Mouse (Mus musculus) gastrocnemius, adult 18-20 months (tissue): ENCODE data around the gene Gli1. TPM values are rescaled to one million over a fixed set of nuclear protein-coding genes. Genes with fewer than 3 reads are reported as not detected.

ENCODE experiments used
- DNase-seq: peaks from one replicate; pipeline ENCODE4 v3.0.0; 2021; ENCODE audit warnings: low spot score
- total RNA-seq, 2 experiments: library from RNA; stranded (reverse); gene quantifications; 2 replicates each; pipeline ENCODE4 v1.2.3; 2021

The Gli1 gene
- total RNA-seq, 2 experiments from 2014 or later, result 0.41 to 0.74 TPM

GRCm38 (mm10) chr10:127293590-127294113 lies 48.1 kb downstream of the Gli1 start:
- DNase-seq, result no peak

DNA sequence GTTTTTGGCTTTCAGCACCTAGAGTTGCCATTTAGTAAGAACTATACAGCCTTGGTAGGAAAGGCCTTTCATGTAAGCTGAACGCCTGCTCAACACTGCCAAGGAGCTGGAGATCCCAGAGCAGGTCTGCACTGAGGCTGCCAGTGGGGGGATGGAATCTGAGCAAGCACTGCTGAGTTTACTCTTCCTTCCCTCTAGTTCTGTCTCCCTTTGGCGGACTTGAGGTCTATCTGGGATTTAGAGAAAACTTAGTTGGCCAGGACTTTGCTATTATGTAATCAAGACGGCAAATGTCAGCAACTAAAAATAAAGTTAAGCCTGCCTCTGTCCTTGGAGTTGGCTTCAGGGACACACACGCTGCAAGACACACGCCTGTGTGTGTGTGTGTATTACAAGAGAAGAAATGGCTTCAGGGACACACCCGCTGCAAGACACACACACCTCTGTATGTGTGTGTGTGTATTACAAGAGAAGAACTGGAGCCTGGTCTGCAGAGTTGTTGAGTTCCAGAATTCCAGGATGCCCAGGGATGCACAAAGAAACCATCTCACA lies 48.7 kb downstream of the Gli1 start:
- DNase-seq, result peak; percentile 66

GRCm38 (mm10) chr10:127291881-127292638 lies 49.7 kb downstream of the Gli1 start:
- no peak for DNase-seq

DNA sequence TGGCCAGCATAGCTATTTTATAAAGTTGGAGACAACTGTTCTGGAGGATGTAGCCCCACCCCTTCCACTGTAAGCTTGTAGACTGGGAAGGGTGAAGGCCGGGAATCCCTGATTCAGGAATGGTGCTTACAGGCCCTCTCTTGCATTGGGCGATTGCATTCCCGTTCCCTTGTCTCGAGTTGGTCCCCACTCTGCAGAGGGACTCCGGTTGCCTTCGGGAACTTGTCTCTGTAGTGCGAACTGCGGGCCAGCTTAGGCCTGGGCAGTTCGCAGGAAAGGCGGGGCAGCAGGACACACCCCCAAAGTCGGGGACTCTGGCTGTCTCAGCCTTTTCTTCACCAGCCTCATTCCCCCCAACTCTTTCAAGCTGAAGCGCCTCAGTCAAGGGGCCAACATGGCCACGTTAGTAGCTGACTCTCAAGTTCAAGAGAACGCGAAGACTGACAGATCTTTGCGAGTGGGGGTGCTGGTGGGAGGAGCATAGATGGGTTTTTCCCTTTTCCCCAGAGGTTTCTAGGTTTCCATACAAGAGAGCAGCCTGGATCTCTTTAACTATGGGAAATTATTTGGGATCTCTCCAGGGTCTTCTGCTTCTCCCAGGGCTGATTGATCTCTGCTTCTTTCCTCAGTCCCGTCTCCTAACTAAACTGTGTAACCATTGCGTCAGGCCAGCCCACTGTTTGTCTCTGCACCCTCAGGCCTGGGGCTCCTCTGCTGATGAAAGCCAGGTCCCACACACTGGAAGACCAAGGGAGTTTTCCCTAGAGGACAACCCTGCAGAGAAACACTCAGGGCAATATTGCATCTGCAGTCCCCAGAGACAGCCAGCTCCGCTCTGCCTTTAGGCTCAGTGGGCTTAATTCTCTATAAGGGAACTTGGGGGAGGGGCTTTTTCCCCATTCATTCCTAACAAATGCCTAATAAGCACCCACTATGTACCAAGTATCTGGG lies 50.6 kb downstream of the Gli1 start:
- DNase-seq, result peak; percentile 70

DNA sequence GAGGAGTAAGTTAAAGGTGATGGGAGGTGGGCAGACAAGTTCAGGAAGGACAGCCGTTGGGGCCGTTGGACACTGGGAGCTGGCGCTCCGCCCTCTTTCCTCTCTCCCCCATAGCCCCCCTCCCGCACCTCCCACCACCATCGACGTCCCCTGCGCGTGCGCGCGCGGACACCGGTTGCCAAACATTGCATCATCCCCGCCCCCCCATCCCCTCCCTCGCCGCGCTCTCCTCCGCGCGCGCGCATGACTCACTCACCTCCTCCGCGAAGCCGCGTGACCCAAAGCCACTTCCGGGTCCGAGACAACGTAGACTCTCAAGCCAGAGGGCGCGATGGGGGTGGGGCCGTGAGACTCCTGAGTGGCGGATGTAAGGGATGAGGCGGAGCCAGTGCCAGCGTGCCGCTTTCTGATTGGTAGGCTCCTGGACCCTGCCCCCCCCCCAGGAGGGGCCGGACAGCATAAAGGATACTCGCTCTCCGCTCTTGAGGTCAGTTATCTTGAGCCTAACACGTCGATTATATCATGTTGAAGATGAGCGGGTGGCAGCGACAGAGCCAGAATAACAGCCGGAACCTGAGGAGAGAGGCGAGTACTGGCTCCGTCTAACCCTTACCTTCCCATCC lies 51.4 kb downstream of the Gli1 start:
- peak; percentile 100 for DNase-seq

- peak; percentile 71 for DNase-seq
These were observed 52.1 kb downstream of the Gli1 start for GRCm38 (mm10) chr10:127289573-127290191.

DNA sequence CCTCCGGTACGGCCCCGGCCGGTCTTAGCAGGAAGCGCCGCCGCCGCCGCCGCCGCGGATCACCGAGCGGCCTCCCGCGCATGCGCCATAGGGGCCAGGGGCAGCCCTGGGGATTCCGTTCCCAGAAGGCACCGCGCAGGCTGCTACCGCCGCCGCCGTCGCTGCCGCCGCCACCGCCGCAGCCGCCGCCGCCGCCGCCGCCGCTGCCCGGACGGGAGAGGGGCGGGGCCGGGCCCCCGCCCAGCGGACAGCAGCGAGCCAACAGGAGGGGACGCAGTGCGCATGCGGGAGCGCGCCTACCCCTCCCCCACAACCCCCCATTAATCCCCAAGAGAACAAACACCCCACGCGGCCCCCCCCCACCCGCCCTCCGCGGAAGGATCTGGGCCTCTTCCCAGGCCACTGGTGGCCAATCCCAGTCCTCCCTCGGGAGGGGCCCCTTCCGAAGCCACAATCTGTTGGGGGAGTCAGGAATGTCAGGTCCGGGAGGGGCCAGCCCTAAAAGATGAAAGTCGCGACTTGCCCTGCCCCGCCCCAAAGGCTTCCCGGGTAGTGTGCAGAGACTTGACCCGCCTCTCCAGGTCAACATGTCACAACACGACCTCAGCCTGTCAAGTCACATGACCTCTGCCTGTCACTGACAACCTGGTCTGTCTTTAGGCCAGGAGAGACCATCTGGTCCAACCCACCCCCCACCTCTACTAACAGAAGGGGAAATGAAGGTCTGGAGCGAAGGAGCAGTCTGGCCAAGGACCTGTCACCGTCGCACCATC lies 52.8 kb downstream of the Gli1 start, which contains the start of gene Mbd6:
Gene Mbd6, minus strand, starts transcription at position 219 of the 773 bp plus-strand sequence.
- DNase-seq, result peak; percentile 89

DNA sequence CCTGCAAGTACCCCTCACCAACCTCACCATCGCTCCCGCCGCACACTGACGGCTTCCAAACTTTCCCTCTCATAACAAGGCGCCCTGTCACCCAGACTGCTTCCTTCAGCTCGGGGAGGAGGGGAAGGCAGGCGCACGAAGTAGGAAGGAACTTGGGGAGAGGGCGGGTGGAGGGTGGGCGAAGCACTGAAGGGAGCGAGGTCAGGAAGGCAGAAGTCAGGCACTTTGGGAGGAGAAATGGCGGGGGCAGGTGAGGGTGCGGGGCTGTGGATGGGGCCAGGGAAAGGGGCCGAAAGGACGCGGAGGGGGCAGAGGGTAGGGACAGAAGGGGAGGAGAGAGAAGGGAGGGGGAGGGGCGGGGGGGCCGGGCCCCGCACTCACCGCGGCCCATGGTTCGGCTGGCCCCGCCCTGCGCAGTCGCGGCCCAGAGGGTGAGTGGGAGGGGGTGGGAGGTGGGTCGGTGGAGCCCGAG lies 53.4 kb downstream of the Gli1 start:
- peak; percentile 42 for DNase-seq

- peak; percentile 26 for DNase-seq
These were observed 53.9 kb downstream of the Gli1 start for GRCm38 (mm10) chr10:127287936-127288293.

- DNase-seq, result no peak
These were observed 54.4 kb downstream of the Gli1 start for GRCm38 (mm10) chr10:127287271-127287935.

DNA sequence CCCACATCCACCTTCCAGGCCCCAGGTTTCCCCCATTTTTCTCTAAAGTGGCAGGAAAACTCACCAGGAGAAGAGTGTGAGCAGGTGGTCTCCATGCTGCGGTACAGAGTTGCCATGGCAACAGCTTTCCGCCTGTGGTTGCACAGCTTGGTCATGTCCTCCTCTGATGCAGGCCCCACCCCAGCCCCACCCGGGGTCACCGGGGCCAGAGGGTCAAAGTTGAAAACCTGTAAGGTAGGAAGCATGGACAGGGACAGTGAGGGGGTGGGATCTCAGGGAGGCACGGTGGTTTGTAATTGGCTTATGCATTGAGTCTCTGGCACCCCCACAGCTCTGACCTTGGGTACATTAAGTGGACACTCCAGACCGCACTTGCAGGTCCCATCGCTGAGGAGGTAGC lies 55.0 kb downstream of the Gli1 start:
- no peak for DNase-seq

- no peak for DNase-seq
These were observed 55.6 kb downstream of the Gli1 start for GRCm38 (mm10) chr10:127286194-127286593.

DNA sequence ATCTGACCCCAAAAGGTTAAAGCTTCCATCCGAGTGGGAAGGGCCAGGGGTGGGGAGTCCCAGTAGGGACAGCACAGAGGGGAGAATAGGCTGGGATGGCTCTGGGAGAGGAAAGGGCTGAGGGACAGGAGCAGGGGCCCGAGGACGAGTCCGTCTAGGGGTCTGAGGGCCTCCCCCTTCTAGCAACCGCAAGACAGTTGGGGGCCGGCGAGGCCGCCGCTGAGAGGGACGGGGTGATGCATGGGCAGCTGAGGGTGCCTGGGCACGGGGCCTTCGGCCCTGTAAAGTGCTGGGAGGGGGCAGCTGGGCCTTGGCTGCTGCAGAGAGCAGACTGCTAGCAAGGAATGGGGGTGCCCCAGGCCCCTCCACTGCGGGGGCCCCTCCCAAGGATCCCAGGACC lies 56.1 kb downstream of the Gli1 start:
- no peak for DNase-seq

- no peak for DNase-seq
These were observed 56.9 kb downstream of the Gli1 start for GRCm38 (mm10) chr10:127284724-127285500.

- DNase-seq, result no peak
These were observed 57.6 kb downstream of the Gli1 start for GRCm38 (mm10) chr10:127284105-127284622.

- DNase-seq, result no peak
These were observed 59.1 kb downstream of the Gli1 start for GRCm38 (mm10) chr10:127282620-127283215.

- no peak for DNase-seq
These were observed 60.5 kb downstream of the Gli1 start for GRCm38 (mm10) chr10:127281316-127281715.
